Mouse (Mus musculus) mouse trophoblast stem cell (cell line): ENCODE results near the gene Btbd35f10.
"Not testable (repeated sequence)": the region's sequence is repeated elsewhere in the genome, so short reads cannot be mapped to it uniquely, and the experiment has no call there.

Experiments used
- in situ Hi-C, 2 experiments: fragments of 300-500 bp; cut with MseI, MboI; formaldehyde crosslinking; loops; 2 replicates in 1 of 2; 3 replicates in 1 of 2; pipeline ENCODE4 v1.15.1; 2025

Btbd35f10 gene

DNA sequence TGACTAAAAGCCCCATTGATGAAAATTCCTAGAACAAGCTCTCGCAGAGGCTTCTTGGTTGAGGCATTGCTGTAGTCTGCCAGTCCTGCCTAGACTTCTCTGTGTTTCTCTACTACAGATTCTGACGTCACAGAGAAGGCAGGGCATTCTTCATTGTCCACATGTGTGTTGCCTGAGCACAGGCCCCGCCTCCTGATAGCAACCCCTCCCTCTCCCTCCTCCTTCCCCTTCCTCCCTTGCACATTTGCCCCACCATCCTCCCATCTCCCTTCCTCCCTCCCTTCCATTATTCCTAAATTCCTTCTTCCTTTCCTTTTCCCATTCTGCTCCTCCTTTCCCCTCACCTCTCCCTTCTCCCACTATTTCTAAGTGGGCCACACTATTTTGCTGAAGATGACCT, at the start of gene Btbd35f10:
Gene Btbd35f10 (minus strand): TSS at position 101 of the 400 bp plus-strand sequence.
- in situ Hi-C loops: not testable (repeated sequence)
